Mouse (Mus musculus) heart, adult 2 months (tissue): Measurements from ENCODE around the gene Slc25a21. TPM values are rescaled to one million over a fixed set of nuclear protein-coding genes. Genes with fewer than 3 reads are reported as not detected.

Experiments used
- DNase-seq, 2 experiments: peaks; one replicate each; pipeline ENCODE4 v3.0.0; 2021
- H3K27ac ChIP-seq: fragments of 200-600 bp; 2 replicates; pipeline ENCODE4 v1.8.1; 2022
- H3K27me3 ChIP-seq: fragments of 200-500 bp; 2 replicates; pipeline ENCODE4 v1.6.1; 2012; ENCODE audit warnings: mild to moderate bottlenecking, low read length, inconsistent platforms, mixed read lengths; ENCODE audit not compliant: control insufficient read depth, insufficient read depth
- H3K36me3 ChIP-seq: fragments of 200-500 bp; 2 replicates; pipeline ENCODE4 v1.6.1; 2012; ENCODE audit warnings: low read length, inconsistent platforms; ENCODE audit not compliant: control insufficient read depth, insufficient read depth
- H3K4me1 ChIP-seq: fragments of 200-500 bp; 2 replicates; pipeline ENCODE4 v1.6.1; 2011; ENCODE audit warnings: low read length; ENCODE audit not compliant: control insufficient read depth, insufficient read depth
- H3K4me3 ChIP-seq: fragments of 200-600 bp; 2 replicates; pipeline ENCODE4 v1.8.1; 2022
- H3K79me2 ChIP-seq: fragments of 200-500 bp; replicated peaks from 2 replicates; pipeline ENCODE4 v1.6.1; 2012; ENCODE audit warnings: mild to moderate bottlenecking, inconsistent platforms, low read length, moderate library complexity, mixed read lengths; ENCODE audit not compliant: control insufficient read depth, insufficient read depth
- H3K9ac ChIP-seq: fragments of 200-500 bp; 2 replicates; pipeline ENCODE4 v1.6.1; 2012; ENCODE audit warnings: low read depth, mild to moderate bottlenecking, control low read depth, inconsistent platforms, low read length, mixed read lengths
- CTCF ChIP-seq: fragments of 200-600 bp; IDR thresholded peaks from 2 replicates; pipeline ENCODE4 v1.8.1; 2022; ENCODE audit warnings: antibody characterized with exemption, mild to moderate bottlenecking, moderate library complexity
- EP300 ChIP-seq: fragments of 200-500 bp; IDR thresholded peaks from 2 replicates; pipeline ENCODE4 v1.6.1; 2011; ENCODE audit warnings: low read depth, low read length, control low read depth; ENCODE audit not compliant: insufficient read depth
- POLR2A ChIP-seq: fragments of 200-500 bp; IDR thresholded peaks from 2 replicates; pipeline ENCODE4 v1.6.1; 2011; ENCODE audit warnings: mild to moderate bottlenecking, low read depth, low read length, control low read depth; ENCODE audit not compliant: insufficient read depth
- WGBS: fragments of 180-500 bp; shearing (Covaris S2); methylation state at CpG from one replicate; pipeline ENCODE4 v1.1.7; 2018; 5-methylcytosine and 5-hydroxymethylcytosine counted together
- intact Hi-C: fragments of 180-260 bp; cut with DNase I; formaldehyde crosslinking; loops from one replicate; pipeline ENCODE4 v1.15.1; 2025
- polyA plus RNA-seq: library from polyadenylated mRNA; depleted of rRNA; stranded (reverse); fragments of >200 nt; gene quantifications from 2 replicates; pipeline ENCODE4 v1.2.3, GENCODE M21; 2012
- total RNA-seq, 2 experiments: library from RNA; stranded (reverse); gene quantifications; 2 replicates each; pipeline ENCODE4 v1.2.3; 2021

The Slc25a21 gene
- total and polyA plus RNA-seq, 3 experiments, result 0.06 to 0.66 (median 0.34) TPM

- intact Hi-C loops, result no loop called here
- H3K4me1 ChIP-seq, result no peaks in the 10 kb centered on the region
- no peaks in the 10 kb centered on the region for H3K79me2 ChIP-seq
- DNase-seq, result no peak
- H3K4me3 ChIP-seq, result no peak overlapping the region
- H3K9ac ChIP-seq, result no peak overlapping the region
- no peaks in the 10 kb centered on the region for H3K36me3 ChIP-seq
- WGBS, result 64% methylated on average over 1 of the region's 1 CpGs
- H3K27ac ChIP-seq, result no peak overlapping the region
- H3K27me3 ChIP-seq, result no peaks in the 10 kb centered on the region
- no peak for TF ChIP-seq POLR2A
- no peak for TF ChIP-seq CTCF
- no peak for TF ChIP-seq EP300
Measured at GRCm38 (mm10) chr12:56944265-56944664, 253.0 kb downstream of the Slc25a21 start.

- H3K27ac ChIP-seq, result no peak overlapping the region
- intact Hi-C loops, result no loop called here
- no peaks in the 10 kb centered on the region for H3K36me3 ChIP-seq
- H3K9ac ChIP-seq, result no peak overlapping the region
- no peak overlapping the region for H3K4me3 ChIP-seq
- no peaks in the 10 kb centered on the region for H3K4me1 ChIP-seq
- H3K27me3 ChIP-seq, result no peaks in the 10 kb centered on the region
- no peaks in the 10 kb centered on the region for H3K79me2 ChIP-seq
- 47% methylated on average over 3 of the region's 3 CpGs for WGBS
- DNase-seq, result no peak
- TF ChIP-seq EP300 (no peak), POLR2A (no peak), CTCF (no peak)
Measured at GRCm38 (mm10) chr12:56940861-56941260, 256.4 kb downstream of the Slc25a21 start.

- H3K27ac ChIP-seq, result no peak overlapping the region
- no peak overlapping the region for H3K4me3 ChIP-seq
- H3K9ac ChIP-seq, result no peak overlapping the region
- H3K36me3 ChIP-seq, result no peaks in the 10 kb centered on the region
- whole genome bisulfite sequencing, result 66% methylated on average over 6 of the region's 6 CpGs
- no peaks in the 10 kb centered on the region for H3K27me3 ChIP-seq
- no peaks in the 10 kb centered on the region for H3K79me2 ChIP-seq
- no peaks in the 10 kb centered on the region for H3K4me1 ChIP-seq
- intact Hi-C loops, result no loop called here
- no peak for DNase-seq
- TF ChIP-seq POLR2A (no peak), CTCF (no peak), EP300 (no peak)
Measured at GRCm38 (mm10) chr12:56918145-56918544, 279.1 kb downstream of the Slc25a21 start.

- no peak for DNase-seq
- WGBS, result 53% methylated on average over 5 of the region's 5 CpGs
- Histone ChIP-seq H3K4me3 (no peak overlapping the region), H3K27ac (no peak overlapping the region), H3K4me1 (no peaks in the 10 kb centered on the region), H3K79me2 (no peaks in the 10 kb centered on the region), H3K36me3 (no peaks in the 10 kb centered on the region), H3K27me3 (no peaks in the 10 kb centered on the region), H3K9ac (no peak overlapping the region)
- TF ChIP-seq CTCF (no peak), EP300 (no peak), POLR2A (no peak)
- intact Hi-C loops, result no loop called here
Measured at GRCm38 (mm10) chr12:56906476-56906875, 290.8 kb downstream of the Slc25a21 start.

GRCm38 (mm10) chr12:56905652-56906305 is 291.5 kb downstream of the Slc25a21 start:
- no peaks in the 10 kb centered on the region for H3K36me3 ChIP-seq
- no peak overlapping the region for H3K9ac ChIP-seq
- TF ChIP-seq POLR2A, result no peak
- TF ChIP-seq EP300, result no peak
- H3K27ac ChIP-seq, result no peak overlapping the region
- 27% methylated on average over 9 of the region's 9 CpGs for WGBS
- no peaks in the 10 kb centered on the region for H3K4me1 ChIP-seq
- no peak overlapping the region for H3K4me3 ChIP-seq
- no peak for DNase-seq
- intact Hi-C loops, result no loop called here
- H3K79me2 ChIP-seq, result no peaks in the 10 kb centered on the region
- H3K27me3 ChIP-seq, result no peaks in the 10 kb centered on the region

- Histone ChIP-seq H3K9ac (no peak overlapping the region), H3K27me3 (no peaks in the 10 kb centered on the region), H3K4me3 (no peak overlapping the region), H3K79me2 (no peaks in the 10 kb centered on the region), H3K36me3 (no peaks in the 10 kb centered on the region), H3K27ac (no peak overlapping the region), H3K4me1 (no peaks in the 10 kb centered on the region)
- TF ChIP-seq CTCF, result no peak
- TF ChIP-seq POLR2A, result no peak
- no peak for TF ChIP-seq EP300
- WGBS, result 47% methylated on average over 7 of the region's 7 CpGs
- intact Hi-C loops, result no loop called here
- DNase-seq, result no peak
Measured at GRCm38 (mm10) chr12:56905222-56905621, 292.1 kb downstream of the Slc25a21 start.
